Mouse (Mus musculus) MEL (cell line): Measurements from ENCODE around the gene Morc3.

ENCODE experiments used
- BHLHE40 ChIP-seq: IDR thresholded peaks from 2 replicates; pipeline ENCODE4 v1.6.1; 2012; ENCODE audit warnings: low read depth, mild to moderate bottlenecking, inconsistent platforms, low read length, improper control_type of control experiment, borderline replicate concordance
- CTCF ChIP-seq, 3 experiments: IDR thresholded peaks in 2 of 3; conservative IDR thresholded peaks in 1 of 3; 2 replicates each; pipeline ENCODE4 v1.5.1; 2011 to 2012; ENCODE audit warnings: low read length in 3 of 3, low read depth in 2 of 3, mild to moderate bottlenecking in 2 of 3, improper control_type of control experiment in 1 of 3, inconsistent platforms in 1 of 3, mixed read lengths in 1 of 3, moderate library complexity in 1 of 3; ENCODE audit not compliant: control insufficient read depth in 1 of 3, insufficient read depth in 1 of 3, poor library complexity in 1 of 3, severe bottlenecking in 1 of 3
- MEF2A ChIP-seq: IDR thresholded peaks from 2 replicates; pipeline ENCODE4 v1.6.1; 2014; ENCODE audit warnings: low read depth, mild to moderate bottlenecking, inconsistent platforms, low read length, improper control_type of control experiment; ENCODE audit not compliant: poor library complexity, insufficient replicate concordance, severe bottlenecking; ENCODE audit errors: extremely low read depth
- MXI1 ChIP-seq: IDR thresholded peaks from 2 replicates; pipeline ENCODE4 v1.6.1; 2011; ENCODE audit warnings: mild to moderate bottlenecking, low read depth, low read length, improper control_type of control experiment
- NRF1 ChIP-seq: IDR thresholded peaks from 2 replicates; pipeline ENCODE4 v1.6.1; 2014; ENCODE audit warnings: low read depth, mild to moderate bottlenecking, inconsistent platforms, low read length, improper control_type of control experiment, moderate library complexity; ENCODE audit not compliant: poor library complexity, insufficient read depth, severe bottlenecking
- POLR2AphosphoS2 ChIP-seq: IDR thresholded peaks from 2 replicates; pipeline ENCODE4 v1.6.1; 2011; ENCODE audit warnings: low read length, improper control_type of control experiment

DNA sequence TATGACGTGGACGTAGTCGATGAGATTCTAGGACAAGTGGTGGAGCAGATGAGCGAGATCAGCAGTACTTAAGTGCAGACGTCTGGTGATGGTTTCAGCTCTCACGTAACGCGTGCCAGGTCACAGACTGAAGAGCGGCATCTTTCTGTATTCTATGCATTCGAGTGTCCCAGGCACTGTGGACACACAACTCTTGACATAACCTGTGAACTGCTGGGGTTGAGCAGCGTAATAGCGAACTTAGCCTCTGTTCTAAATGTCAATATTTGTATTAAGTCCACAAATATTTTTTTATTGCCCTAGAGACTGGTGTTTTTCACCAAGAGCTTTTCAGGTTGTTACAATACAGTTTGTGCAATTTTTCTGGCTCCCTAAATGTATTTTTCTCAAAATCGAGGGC is 42.9 kb downstream of the Morc3 start:
- TF ChIP-seq NRF1 (no peak), CTCF (IDR thresholded peaks at IDR 0.05 in 2 of 3, conservative IDR thresholded peaks at IDR 0.05 in 1 of 3; ENCODE audit: control insufficient read depth in 1 of 3, insufficient read depth in 1 of 3, low read depth in 2 of 3, low read length in 3 of 3, poor library complexity in 1 of 3, severe bottlenecking in 1 of 3) (no peak), MEF2A (no peak), BHLHE40 (no peak), MXI1 (no peak), POLR2AphosphoS2 (no peak)
